Mouse (Mus musculus): ENCODE results near the gene Efcab9. TPM values are rescaled to one million over a fixed set of nuclear protein-coding genes. Genes with fewer than 3 reads are reported as not detected.
"Not testable (repeated sequence)": the region's sequence is repeated elsewhere in the genome, so short reads cannot be mapped to it uniquely, and the experiment has no call there.

Efcab9 gene
- polyA plus RNA-seq, 1 experiment from 2014 or later = not detected

GRCm38 (mm10) chr11:32514853-32515252 lies 17.0 kb downstream of the Efcab9 start:
- H3K27ac ChIP-seq (replicated peaks); H3K9me3 ChIP-seq (replicated peaks); ATAC-seq (ENCODE audit: low FRiP score); H3K4me3 ChIP-seq (replicated peaks); H3K4me2 ChIP-seq; H3K9ac ChIP-seq (replicated peaks); H3K27me3 ChIP-seq (replicated peaks); H3K4me1 ChIP-seq: not testable (repeated sequence)
- 96% methylated on average over 5 of the region's 5 CpGs for WGBS
- H3K36me3 ChIP-seq = peaks cover 17% of the 10 kb centered on the region; the same call in 1 of the 2 replicates

- Histone ChIP-seq H3K4me1 (no peaks in the 10 kb centered on the region), H3K4me3 (replicated peaks) (no peak overlapping the region), H3K27ac (replicated peaks) (no peak overlapping the region), H3K9me3 (replicated peaks) (no peaks in the 10 kb centered on the region), H3K9ac (replicated peaks) (no peak overlapping the region), H3K36me3 (peaks cover under 1% of the 10 kb centered on the region; the same call in 1 of the 2 replicates), H3K4me2 (no peak overlapping the region), H3K27me3 (replicated peaks) (no peaks in the 10 kb centered on the region)
- ATAC-seq (ENCODE audit: low FRiP score) = no peak
- 73% methylated on average over 1 of the region's 1 CpGs for WGBS
These were observed 21.0 kb downstream of the Efcab9 start for GRCm38 (mm10) chr11:32510930-32511329.

- Histone ChIP-seq H3K27ac (replicated peaks) (no peak overlapping the region), H3K4me2 (no peak overlapping the region), H3K36me3 (0 out of 2 replicates have a peak, but pooled peaks cover 5% of the 10 kb centered on the region), H3K9ac (replicated peaks) (no peak overlapping the region), H3K27me3 (replicated peaks) (no peaks in the 10 kb centered on the region), H3K4me1 (no peaks in the 10 kb centered on the region), H3K4me3 (replicated peaks) (no peak overlapping the region), H3K9me3 (replicated peaks) (no peaks in the 10 kb centered on the region)
- ATAC-seq (ENCODE audit: low FRiP score) = no peak
- WGBS = 88% methylated on average over 7 of the region's 7 CpGs
These were observed 26.7 kb downstream of the Efcab9 start for GRCm38 (mm10) chr11:32505091-32505739.

GRCm38 (mm10) chr11:32503711-32504110 lies 28.2 kb downstream of the Efcab9 start:
- no peak overlapping the region for H3K9ac ChIP-seq (replicated peaks)
- H3K36me3 ChIP-seq = 0 out of 2 replicates have a peak, but pooled peaks cover 5% of the 10 kb centered on the region
- H3K27ac ChIP-seq (replicated peaks) = no peak overlapping the region
- H3K9me3 ChIP-seq (replicated peaks) = no peaks in the 10 kb centered on the region
- H3K4me1 ChIP-seq = no peaks in the 10 kb centered on the region
- H3K4me2 ChIP-seq = no peak overlapping the region
- 98% methylated on average over 2 of the region's 2 CpGs for WGBS
- no peaks in the 10 kb centered on the region for H3K27me3 ChIP-seq (replicated peaks)
- no peak for ATAC-seq (ENCODE audit: low FRiP score)
- no peak overlapping the region for H3K4me3 ChIP-seq (replicated peaks)

- Histone ChIP-seq H3K4me2 (no peak overlapping the region), H3K27ac (replicated peaks) (no peak overlapping the region), H3K27me3 (replicated peaks) (no peaks in the 10 kb centered on the region), H3K4me1 (no peaks in the 10 kb centered on the region), H3K36me3 (0 out of 2 replicates have a peak, but pooled peaks cover 5% of the 10 kb centered on the region), H3K9ac (replicated peaks) (no peak overlapping the region), H3K9me3 (replicated peaks) (no peaks in the 10 kb centered on the region), H3K4me3 (replicated peaks) (no peak overlapping the region)
- 93% methylated on average over 4 of the region's 4 CpGs for WGBS
- no peak for ATAC-seq (ENCODE audit: low FRiP score)
These were observed 31.9 kb downstream of the Efcab9 start for GRCm38 (mm10) chr11:32499931-32500330.

GRCm38 (mm10) chr11:32498757-32499535 lies 32.9 kb downstream of the Efcab9 start:
- 77% methylated on average over 7 of the region's 7 CpGs for WGBS
- no peak for ATAC-seq (ENCODE audit: low FRiP score)
- no peaks in the 10 kb centered on the region for H3K9me3 ChIP-seq (replicated peaks)

GRCm38 (mm10) chr11:32495283-32495682 lies 36.6 kb downstream of the Efcab9 start:
- Histone ChIP-seq H3K4me2 (no peak overlapping the region), H3K27me3 (replicated peaks) (no peaks in the 10 kb centered on the region), H3K9ac (replicated peaks) (no peak overlapping the region), H3K4me1 (no peaks in the 10 kb centered on the region), H3K4me3 (replicated peaks) (no peak overlapping the region), H3K27ac (replicated peaks) (no peak overlapping the region), H3K36me3 (no peaks in the 10 kb centered on the region), H3K9me3 (replicated peaks) (no peaks in the 10 kb centered on the region)
- WGBS = 83% methylated on average over 2 of the region's 2 CpGs
- no peak for ATAC-seq (ENCODE audit: low FRiP score)

More at GRCm38 (mm10) chr11:32498757-32499535, 32.9 kb downstream of the Efcab9 start:
- no peak overlapping the region for H3K9ac ChIP-seq (replicated peaks)
- H3K4me2 ChIP-seq = no peak overlapping the region
- H3K27me3 ChIP-seq (replicated peaks) = no peaks in the 10 kb centered on the region
- no peaks in the 10 kb centered on the region for H3K4me1 ChIP-seq
- H3K36me3 ChIP-seq = 0 out of 2 replicates have a peak, but pooled peaks cover 3% of the 10 kb centered on the region
- H3K27ac ChIP-seq (replicated peaks) = 0 out of 2 replicates have a peak overlapping the region, but pooled peaks have one; percentile 23
- no peak overlapping the region for H3K4me3 ChIP-seq (replicated peaks)

GRCm38 (mm10) chr11:32493312-32493711 lies 38.6 kb downstream of the Efcab9 start:
- Histone ChIP-seq H3K4me2 (no peak overlapping the region), H3K4me3 (replicated peaks) (no peak overlapping the region), H3K27ac (replicated peaks) (no peak overlapping the region), H3K4me1 (0 out of 2 replicates have a peak, but pooled peaks cover 11% of the 10 kb centered on the region), H3K9ac (replicated peaks) (no peak overlapping the region), H3K27me3 (replicated peaks) (no peaks in the 10 kb centered on the region), H3K9me3 (replicated peaks) (no peaks in the 10 kb centered on the region), H3K36me3 (no peaks in the 10 kb centered on the region)
- no peak for ATAC-seq (ENCODE audit: low FRiP score)

- no peak for ATAC-seq (ENCODE audit: low FRiP score)
- no peaks in the 10 kb centered on the region for H3K36me3 ChIP-seq
These were observed 40.8 kb downstream of the Efcab9 start for GRCm38 (mm10) chr11:32491079-32491478.

GRCm38 (mm10) chr11:32488808-32489670 lies 42.8 kb downstream of the Efcab9 start:
- Histone ChIP-seq H3K27ac (replicated peaks) (no peak overlapping the region), H3K27me3 (replicated peaks) (no peaks in the 10 kb centered on the region), H3K4me3 (replicated peaks) (no peak overlapping the region), H3K4me2 (no peak overlapping the region), H3K9ac (replicated peaks) (no peak overlapping the region), H3K36me3 (no peaks in the 10 kb centered on the region), H3K4me1 (0 out of 2 replicates have a peak, but pooled peaks cover 11% of the 10 kb centered on the region), H3K9me3 (replicated peaks) (no peaks in the 10 kb centered on the region)
- 86% methylated on average over 5 of the region's 5 CpGs for WGBS
- ATAC-seq (ENCODE audit: low FRiP score) = no peak

More at GRCm38 (mm10) chr11:32491079-32491478, 40.8 kb downstream of the Efcab9 start:
- Histone ChIP-seq H3K9me3 (replicated peaks) (no peaks in the 10 kb centered on the region), H3K4me3 (replicated peaks) (no peak overlapping the region), H3K4me2 (no peak overlapping the region), H3K27me3 (replicated peaks) (no peaks in the 10 kb centered on the region), H3K4me1 (0 out of 2 replicates have a peak, but pooled peaks cover 11% of the 10 kb centered on the region), H3K9ac (replicated peaks) (no peak overlapping the region), H3K27ac (replicated peaks) (no peak overlapping the region)
- 98% methylated on average over 2 of the region's 2 CpGs for WGBS

- Histone ChIP-seq H3K27me3 (replicated peaks) (no peaks in the 10 kb centered on the region), H3K4me3 (replicated peaks) (no peak overlapping the region), H3K27ac (replicated peaks) (no peak overlapping the region), H3K4me1 (0 out of 2 replicates have a peak, but pooled peaks cover 11% of the 10 kb centered on the region), H3K36me3 (no peaks in the 10 kb centered on the region), H3K4me2 (no peak overlapping the region), H3K9ac (replicated peaks) (no peak overlapping the region), H3K9me3 (replicated peaks) (no peaks in the 10 kb centered on the region)
- no peak for ATAC-seq (ENCODE audit: low FRiP score)
These were observed 43.5 kb downstream of the Efcab9 start for GRCm38 (mm10) chr11:32488344-32488743.

Measured in neural tube, embryonic 15.5 days (tissue).